Mouse (Mus musculus) midbrain, postnatal 0 days (tissue): ENCODE results near the gene Nrg3. TPM values are rescaled to one million over a fixed set of nuclear protein-coding genes. Genes with fewer than 3 reads are reported as not detected.

Experiments
- ATAC-seq: fragments of 200-750 bp; cut with Nextera tagmentation; 2 replicates; pipeline ENCODE4 v1.8.0; 2017; ENCODE audit warnings: moderate number of reproducible peaks, mild to moderate bottlenecking, moderate TSS enrichment, moderate library complexity; ENCODE audit not compliant: low FRiP score
- DNase-seq: peaks from one replicate; pipeline ENCODE4 v3.0.0-alpha.2; 2015; ENCODE audit warnings: low spot score
- H3K27ac ChIP-seq: fragments of 300-500 bp; sonication (generic); 2 replicates; pipeline ENCODE4 v1.5.1; 2014; ENCODE audit warnings: low read depth, mild to moderate bottlenecking, low read length, mixed read lengths
- H3K27me3 ChIP-seq: fragments of 300-500 bp; sonication (generic); 2 replicates; pipeline ENCODE4 v1.6.1; 2014; ENCODE audit warnings: low read length, control low read depth, mixed read lengths; ENCODE audit not compliant: insufficient read depth
- H3K36me3 ChIP-seq: fragments of 300-500 bp; sonication (generic); 2 replicates; pipeline ENCODE4 v1.6.1; 2014; ENCODE audit warnings: low read length, control low read depth, mixed read lengths; ENCODE audit not compliant: insufficient read depth
- H3K4me1 ChIP-seq: fragments of 300-500 bp; sonication (generic); 2 replicates; pipeline ENCODE4 v1.6.1; 2014; ENCODE audit warnings: mild to moderate bottlenecking, control low read depth, antibody characterized with exemption, low read length, mixed read lengths; ENCODE audit not compliant: insufficient read depth
- H3K4me2 ChIP-seq: fragments of 300-500 bp; sonication (generic); 2 replicates; pipeline ENCODE4 v1.6.1; 2014; ENCODE audit warnings: low read depth, mild to moderate bottlenecking, low read length, mixed read lengths; ENCODE audit not compliant: poor library complexity, severe bottlenecking
- H3K4me3 ChIP-seq: fragments of 300-500 bp; sonication (generic); 2 replicates; pipeline ENCODE4 v1.5.1; 2014; ENCODE audit warnings: low read depth, mild to moderate bottlenecking, low read length, moderate library complexity
- H3K9ac ChIP-seq: fragments of 300-500 bp; sonication (generic); replicated peaks from 2 replicates; pipeline ENCODE4 v1.6.1; 2014; ENCODE audit warnings: mild to moderate bottlenecking, low read length, moderate library complexity, mixed read lengths; ENCODE audit not compliant: poor library complexity, severe bottlenecking
- H3K9me3 ChIP-seq: fragments of 300-500 bp; sonication (generic); 2 replicates; pipeline ENCODE4 v1.6.1; 2016; ENCODE audit warnings: low read length, control low read depth
- CTCF ChIP-seq: IDR thresholded peaks from 2 replicates; pipeline ENCODE4 v1.5.1; 2016; ENCODE audit warnings: antibody characterized with exemption, mild to moderate bottlenecking
- WGBS: fragments of 180-500 bp; shearing (Covaris S2); extraction: QIAGEN DNeasy Blood & Tissue Kit; methylation state at CpG from one replicate; pipeline ENCODE4 v1.1.7; 2014; 5-methylcytosine and 5-hydroxymethylcytosine counted together
- polyA plus RNA-seq: library from polyadenylated mRNA; unstranded; fragments of >200 nt; fragmentation: Nextera tagmentation; extraction: Ambion mirVana; gene quantifications from 2 replicates; pipeline ENCODE4 v1.2.1, GENCODE M21; 2015
- total RNA-seq: library from RNA; depleted of rRNA; stranded (reverse); fragments of >200 nt; gene quantifications from 2 replicates; pipeline ENCODE4 v1.2.3, GENCODE M21; 2014

Nrg3 gene
- total and polyA plus RNA-seq, 2 experiments from 2014 or later = 11.0 to 41.8 TPM

- Histone ChIP-seq H3K4me3 (no peak overlapping the region), H3K4me2 (no peak overlapping the region), H3K27ac (no peak overlapping the region), H3K36me3 (no peaks in the 10 kb centered on the region), H3K27me3 (no peaks in the 10 kb centered on the region), H3K9me3 (no peaks in the 10 kb centered on the region), H3K4me1 (no peaks in the 10 kb centered on the region), H3K9ac (no peak overlapping the region)
- no peak for TF ChIP-seq CTCF
- DNase-seq (no peak), ATAC-seq (no peak)
- WGBS = 16% methylated on average over 1 of the region's 1 CpGs
Observed at GRCm38 (mm10) chr14:39095219-39095618, 377.7 kb downstream of the Nrg3 start.

GRCm38 (mm10) chr14:39079461-39079860 is 393.4 kb downstream of the Nrg3 start:
- H3K4me3 ChIP-seq = no peak overlapping the region
- DNase-seq (no peak), ATAC-seq (no peak)
- H3K9ac ChIP-seq = no peak overlapping the region
- H3K27me3 ChIP-seq = no peaks in the 10 kb centered on the region
- WGBS = 70% methylated on average over 1 of the region's 1 CpGs
- TF ChIP-seq CTCF = no peak
- H3K36me3 ChIP-seq = no peaks in the 10 kb centered on the region
- no peaks in the 10 kb centered on the region for H3K4me1 ChIP-seq
- no peak overlapping the region for H3K27ac ChIP-seq
- no peak overlapping the region for H3K4me2 ChIP-seq
- H3K9me3 ChIP-seq = no peaks in the 10 kb centered on the region

GRCm38 (mm10) chr14:39051542-39051941 is 421.3 kb downstream of the Nrg3 start:
- no peak overlapping the region for H3K9ac ChIP-seq
- no peak overlapping the region for H3K4me3 ChIP-seq
- H3K27me3 ChIP-seq = no peaks in the 10 kb centered on the region
- H3K36me3 ChIP-seq = no peaks in the 10 kb centered on the region
- H3K4me1 ChIP-seq = no peaks in the 10 kb centered on the region
- no peak for DNase-seq
- no peak overlapping the region for H3K27ac ChIP-seq
- no peaks in the 10 kb centered on the region for H3K9me3 ChIP-seq
- TF ChIP-seq CTCF = no peak
- no peak for ATAC-seq
- no peak overlapping the region for H3K4me2 ChIP-seq
- 90% methylated on average over 2 of the region's 2 CpGs for WGBS

GRCm38 (mm10) chr14:39049021-39049420 is 423.9 kb downstream of the Nrg3 start:
- TF ChIP-seq CTCF = no peak
- no peak for DNase-seq
- no peak for ATAC-seq

GRCm38 (mm10) chr14:39044290-39044689 is 428.6 kb downstream of the Nrg3 start:
- no peak for ATAC-seq
- H3K9ac ChIP-seq = no peak overlapping the region
- no peaks in the 10 kb centered on the region for H3K36me3 ChIP-seq
- WGBS = 81% methylated on average over 1 of the region's 1 CpGs
- no peak overlapping the region for H3K4me3 ChIP-seq
- no peak overlapping the region for H3K27ac ChIP-seq
- no peaks in the 10 kb centered on the region for H3K9me3 ChIP-seq
- H3K4me2 ChIP-seq = no peak overlapping the region
- no peaks in the 10 kb centered on the region; the same call in 1 of the 2 replicates for H3K4me1 ChIP-seq
- no peak for DNase-seq
- no peak for TF ChIP-seq CTCF
- no peaks in the 10 kb centered on the region for H3K27me3 ChIP-seq

More at GRCm38 (mm10) chr14:39049021-39049420, 423.9 kb downstream of the Nrg3 start:
- Histone ChIP-seq H3K27ac (no peak overlapping the region), H3K4me1 (no peaks in the 10 kb centered on the region; the same call in 1 of the 2 replicates), H3K4me3 (no peak overlapping the region), H3K36me3 (no peaks in the 10 kb centered on the region), H3K27me3 (no peaks in the 10 kb centered on the region), H3K9me3 (no peaks in the 10 kb centered on the region), H3K9ac (no peak overlapping the region), H3K4me2 (no peak overlapping the region)
- 65% methylated on average over 2 of the region's 2 CpGs for WGBS

GRCm38 (mm10) chr14:39043793-39044192 is 429.1 kb downstream of the Nrg3 start:
- Histone ChIP-seq H3K9me3 (no peaks in the 10 kb centered on the region), H3K9ac (no peak overlapping the region), H3K36me3 (no peaks in the 10 kb centered on the region), H3K27ac (no peak overlapping the region), H3K27me3 (no peaks in the 10 kb centered on the region), H3K4me3 (no peak overlapping the region), H3K4me2 (no peak overlapping the region), H3K4me1 (no peaks in the 10 kb centered on the region; the same call in 1 of the 2 replicates)
- ATAC-seq = peak; percentile 13; the same call in 1 of the 2 replicates
- DNase-seq = peak; percentile 47
- WGBS = 44% methylated on average over 3 of the region's 3 CpGs
- no peak for TF ChIP-seq CTCF
